Mouse (Mus musculus) lung, postnatal 0 days (tissue): ENCODE results near the gene Fzd2. TPM values are rescaled to one million over a fixed set of nuclear protein-coding genes. Genes with fewer than 3 reads are reported as not detected.
"Not testable (repeated sequence)": the region's sequence is repeated elsewhere in the genome, so short reads cannot be mapped to it uniquely, and the experiment has no call there.

ENCODE experiments used
- ATAC-seq: fragments of 200-750 bp; cut with Nextera tagmentation; 2 replicates; pipeline ENCODE4 v1.8.0; 2017; ENCODE audit warnings: moderate library complexity
- DNase-seq: peaks from one replicate; pipeline ENCODE4 v3.0.0-alpha.2; 2016; ENCODE audit warnings: low spot score
- H3K27ac ChIP-seq: fragments of 300-500 bp; sonication (generic); 2 replicates; pipeline ENCODE4 v1.5.1; 2014; ENCODE audit warnings: antibody characterized with exemption, mild to moderate bottlenecking, low read length, mixed read lengths
- H3K27me3 ChIP-seq: fragments of 300-500 bp; sonication (generic); replicated peaks from 2 replicates; pipeline ENCODE4 v1.6.1; 2014; ENCODE audit warnings: low read length, mixed read lengths; ENCODE audit not compliant: insufficient read depth
- H3K36me3 ChIP-seq: fragments of 300-500 bp; sonication (generic); 2 replicates; pipeline ENCODE4 v1.6.1; 2014; ENCODE audit warnings: low read length, mixed read lengths; ENCODE audit not compliant: insufficient read depth
- H3K4me1 ChIP-seq: fragments of 300-500 bp; sonication (generic); 2 replicates; pipeline ENCODE4 v1.6.1; 2014; ENCODE audit warnings: antibody characterized with exemption, low read depth, low read length, mixed read lengths; ENCODE audit not compliant: insufficient read depth
- H3K4me2 ChIP-seq: fragments of 300-500 bp; sonication (generic); replicated peaks from 2 replicates; pipeline ENCODE4 v1.6.1; 2014; ENCODE audit warnings: low read depth, mild to moderate bottlenecking, low read length, moderate library complexity, mixed read lengths
- H3K4me3 ChIP-seq: fragments of 300-500 bp; sonication (generic); 2 replicates; pipeline ENCODE4 v1.5.1; 2014; ENCODE audit warnings: low read depth, low read length
- H3K9ac ChIP-seq: fragments of 300-500 bp; sonication (generic); replicated peaks from 2 replicates; pipeline ENCODE4 v1.6.1; 2014; ENCODE audit warnings: low read depth, mild to moderate bottlenecking
- H3K9me3 ChIP-seq: fragments of 300-500 bp; sonication (generic); 2 replicates; pipeline ENCODE4 v1.6.1; 2016; ENCODE audit warnings: low read length, mixed read lengths
- CTCF ChIP-seq: IDR thresholded peaks from 2 replicates; pipeline ENCODE4 v1.5.1; 2016; ENCODE audit warnings: antibody characterized with exemption, mild to moderate bottlenecking
- EP300 ChIP-seq: IDR thresholded peaks from 2 replicates; pipeline ENCODE4 v1.6.1; 2016; ENCODE audit warnings: antibody characterized with exemption, mild to moderate bottlenecking, control low read depth
- WGBS: fragments of 180-500 bp; shearing (Covaris S2); extraction: QIAGEN DNeasy Blood & Tissue Kit; methylation state at CpG from one replicate; pipeline ENCODE4 v1.1.7; 2014; 5-methylcytosine and 5-hydroxymethylcytosine counted together
- polyA plus RNA-seq: library from polyadenylated mRNA; unstranded; fragments of >200 nt; fragmentation: Nextera tagmentation; extraction: Ambion mirVana; gene quantifications from 2 replicates; pipeline ENCODE4 v1.2.1, GENCODE M21; 2015

Fzd2 gene
- polyA plus RNA-seq = 19.6 and 20.8 TPM in 2 replicates

- H3K9ac ChIP-seq = peak within 1 kb of the TSS; percentile 55
- H3K4me2 ChIP-seq = peak within 1 kb of the TSS; percentile 88
- no peaks in the 10 kb centered on the region for H3K9me3 ChIP-seq
- peak within 1 kb of the TSS; percentile 72 for H3K4me3 ChIP-seq
- 0 out of 2 replicates have a peak, but pooled peaks cover 4% of the 10 kb centered on the region for H3K27me3 ChIP-seq
- ATAC-seq (peak; percentile 93), DNase-seq (peak; percentile 99)
- 0% methylated on average over 27 of the region's 31 CpGs for WGBS
- H3K27ac ChIP-seq = peak within 1 kb of the TSS; percentile 95
- no peaks in the 10 kb centered on the region for H3K4me1 ChIP-seq
- no peaks in the 10 kb centered on the region for H3K36me3 ChIP-seq
- TF ChIP-seq EP300 (peak; percentile 82), CTCF (no peak)
These were observed at the start of gene Fzd2 for GRCm38 (mm10) chr11:102604010-102604584. Gene Fzd2, plus strand, starts transcription at chr11:102604396.

DNA sequence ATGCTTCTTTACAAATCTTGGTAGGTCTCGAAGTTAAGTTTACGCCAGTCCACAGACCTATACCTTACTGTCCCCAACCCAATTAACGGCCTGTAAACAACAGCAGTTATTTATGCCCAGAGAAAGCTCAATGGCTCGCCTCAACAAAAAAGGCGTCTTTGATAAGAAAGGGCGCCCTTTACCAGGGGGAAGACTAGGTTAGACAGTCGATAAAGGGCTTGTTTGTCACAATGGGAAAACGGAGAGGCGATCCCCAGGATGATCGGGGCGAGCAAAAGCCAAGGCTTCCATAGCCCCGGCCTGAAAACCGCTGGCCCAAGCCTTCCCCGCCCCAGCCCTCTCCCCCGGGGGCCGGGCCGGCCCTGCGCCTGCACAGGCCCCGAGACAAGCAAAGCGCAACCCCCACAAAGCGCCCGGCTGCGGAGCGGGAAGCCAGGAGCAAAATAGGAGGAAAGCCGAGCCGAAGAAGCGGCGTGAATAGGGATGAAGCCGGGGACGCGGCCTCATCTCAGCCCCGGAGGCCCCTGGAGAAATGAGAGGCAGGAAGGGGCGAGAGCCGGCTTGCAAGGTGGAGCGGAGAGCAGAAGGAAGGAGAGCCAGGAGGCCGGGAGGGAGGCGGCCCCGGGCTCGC lies 48.7 kb upstream of the Fzd2 start:
- Histone ChIP-seq H3K9me3 (no peaks in the 10 kb centered on the region), H3K4me2 (peak overlapping the region; percentile 73), H3K4me3 (peak overlapping the region; percentile 85), H3K4me1 (peaks cover 11% of the 10 kb centered on the region; the same call in 1 of the 2 replicates), H3K36me3 (no peaks in the 10 kb centered on the region), H3K27me3 (no peaks in the 10 kb centered on the region), H3K9ac (peak overlapping the region; percentile 88), H3K27ac (peak overlapping the region; percentile 87)
- TF ChIP-seq EP300 = no peak
- no peak for TF ChIP-seq CTCF
- under 1% methylated on average over 33 of the region's 39 CpGs for WGBS
- no peak for DNase-seq
- peak; percentile 35 for ATAC-seq

- peak within 1 kb of the TSS; percentile 73 for H3K4me2 ChIP-seq
- TF ChIP-seq EP300 (peak; percentile 61; the same call in 1 of the 2 replicates), CTCF (0 out of 2 replicates have a peak, but pooled peaks have one; percentile 3)
- H3K27ac ChIP-seq = peak within 1 kb of the TSS; percentile 87
- WGBS = 0% methylated on average over 44 of the region's 55 CpGs
- DNase-seq (peak; percentile 99), ATAC-seq (peak; percentile 99)
- peak within 1 kb of the TSS; percentile 88 for H3K9ac ChIP-seq
- no peaks in the 10 kb centered on the region for H3K36me3 ChIP-seq
- peak within 1 kb of the TSS; percentile 85 for H3K4me3 ChIP-seq
- no peaks in the 10 kb centered on the region for H3K27me3 ChIP-seq
- no peaks in the 10 kb centered on the region for H3K9me3 ChIP-seq
- peaks cover 11% of the 10 kb centered on the region; the same call in 1 of the 2 replicates for H3K4me1 ChIP-seq
These were observed 48.0 kb upstream of the Fzd2 start, which contains the start of gene Gpatch8 for GRCm38 (mm10) chr11:102556031-102556715. Gene Gpatch8, minus strand, starts transcription at chr11:102556392.

DNA sequence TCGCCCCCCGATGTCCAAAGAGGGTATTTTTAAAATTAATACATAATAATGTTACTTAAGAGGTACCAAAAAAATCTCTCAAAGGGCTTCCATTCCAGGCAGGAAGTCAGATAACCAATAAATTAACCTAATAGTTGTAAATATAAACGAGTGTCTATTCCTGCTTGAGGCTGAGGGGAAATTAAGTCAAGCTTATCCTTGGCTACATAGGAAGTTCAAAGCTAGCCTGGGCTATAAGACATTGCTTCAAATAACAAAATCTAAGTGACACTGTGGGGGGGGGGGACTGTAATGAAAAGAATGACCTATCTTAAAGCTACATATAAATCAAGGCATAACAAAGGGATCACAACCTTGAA lies 47.5 kb upstream of the Fzd2 start:
- no peaks in the 10 kb centered on the region for H3K27me3 ChIP-seq
- peak overlapping the region; percentile 45 for H3K4me2 ChIP-seq
- ATAC-seq (no peak), DNase-seq (no peak)
- TF ChIP-seq CTCF (no peak), EP300 (no peak)
- peaks cover 11% of the 10 kb centered on the region; the same call in 1 of the 2 replicates for H3K4me1 ChIP-seq
- H3K9me3 ChIP-seq = no peaks in the 10 kb centered on the region
- WGBS = 6% methylated on average over 3 of the region's 3 CpGs
- no peak overlapping the region for H3K9ac ChIP-seq
- H3K36me3 ChIP-seq = no peaks in the 10 kb centered on the region
- peak overlapping the region; percentile 87 for H3K27ac ChIP-seq
- peak overlapping the region; percentile 85 for H3K4me3 ChIP-seq

DNA sequence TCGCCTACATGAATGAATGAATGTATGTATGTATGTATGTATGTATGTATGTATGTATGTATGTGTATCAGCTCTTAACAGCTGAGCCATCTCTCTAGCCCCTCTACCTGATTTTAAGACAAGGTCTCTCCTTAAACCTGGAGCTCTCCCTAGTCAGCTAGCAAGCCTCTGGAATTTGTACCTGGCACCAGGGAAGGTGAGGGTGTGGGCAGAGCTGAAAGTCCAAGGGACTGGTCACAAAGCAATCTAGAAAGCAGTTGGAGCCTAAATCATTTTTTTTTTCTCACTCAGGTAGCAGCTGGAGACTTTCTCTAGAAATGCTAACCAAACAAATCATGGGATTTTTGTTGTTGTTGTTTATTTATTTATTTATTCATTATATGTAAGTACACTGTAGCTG lies 46.8 kb upstream of the Fzd2 start:
- ATAC-seq (no peak), DNase-seq (no peak)
- 76% methylated on average over 1 of the region's 1 CpGs for WGBS
- Histone ChIP-seq H3K4me3 (no peak overlapping the region), H3K27me3 (no peaks in the 10 kb centered on the region), H3K4me2 (no peak overlapping the region), H3K36me3 (no peaks in the 10 kb centered on the region), H3K9ac (no peak overlapping the region), H3K27ac (no peak overlapping the region), H3K4me1 (peaks cover 11% of the 10 kb centered on the region; the same call in 1 of the 2 replicates), H3K9me3 (no peaks in the 10 kb centered on the region)
- no peak for TF ChIP-seq EP300
- no peak for TF ChIP-seq CTCF

- Histone ChIP-seq H3K27ac (no peak overlapping the region), H3K4me1 (peaks cover 11% of the 10 kb centered on the region; the same call in 1 of the 2 replicates), H3K9ac (no peak overlapping the region), H3K9me3 (no peaks in the 10 kb centered on the region), H3K4me2 (no peak overlapping the region), H3K36me3 (no peaks in the 10 kb centered on the region), H3K4me3 (no peak overlapping the region), H3K27me3 (no peaks in the 10 kb centered on the region)
- DNase-seq (no peak), ATAC-seq (no peak)
- no peak for TF ChIP-seq EP300
- no peak for TF ChIP-seq CTCF
- WGBS = 88% methylated on average over 3 of the region's 5 CpGs
These were observed 45.5 kb upstream of the Fzd2 start for GRCm38 (mm10) chr11:102558704-102559103.

GRCm38 (mm10) chr11:102564952-102565671 lies 39.1 kb upstream of the Fzd2 start:
- peak overlapping the region; percentile 32; the same call in 1 of the 2 replicates for H3K27ac ChIP-seq

More at GRCm38 (mm10) chr11:102564952-102565671, 39.1 kb upstream of the Fzd2 start:
- DNase-seq, H3K9me3 ChIP-seq, H3K4me1 ChIP-seq, H3K36me3 ChIP-seq, H3K9ac ChIP-seq, H3K4me3 ChIP-seq, H3K27me3 ChIP-seq, H3K4me2 ChIP-seq: not testable (repeated sequence)
- 45% methylated on average over 14 of the region's 14 CpGs for WGBS
- peak; percentile 57 for ATAC-seq
